Mouse (Mus musculus): Measurements from ENCODE around the gene Olfr1057. TPM values are rescaled to one million over a fixed set of nuclear protein-coding genes. Genes with fewer than 3 reads are reported as not detected.
"Not testable (repeated sequence)": the region's sequence is repeated elsewhere in the genome, so short reads cannot be mapped to it uniquely, and the experiment has no call there.

The Olfr1057 gene
- total RNA-seq (2021) = not detected
- long read RNA-seq = 0 reads

DNA sequence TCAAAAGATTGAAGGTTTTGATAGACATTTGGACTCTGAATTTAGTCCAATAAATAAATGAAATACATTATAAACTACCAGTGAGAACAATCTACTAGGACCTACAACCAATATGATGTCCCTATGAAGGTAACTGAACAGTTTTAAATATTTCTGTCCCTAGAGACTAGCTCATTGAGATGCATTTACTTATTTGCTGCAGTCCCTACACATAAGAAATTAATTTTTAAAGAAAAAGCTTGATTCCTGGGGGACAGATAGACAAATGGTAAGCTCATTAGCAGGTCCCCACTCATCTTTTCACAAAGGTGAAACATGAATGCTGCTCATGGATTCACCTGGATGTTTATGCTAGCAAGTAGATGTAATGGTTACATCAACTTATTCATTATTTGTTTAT, at the start of gene Olfr1057:
TSS of gene Olfr1057 (minus strand) at position 101 of the 400 bp plus-strand sequence.
- DNase-seq (ENCODE audit: low spot score in 2 of 2) = no peak

DNA sequence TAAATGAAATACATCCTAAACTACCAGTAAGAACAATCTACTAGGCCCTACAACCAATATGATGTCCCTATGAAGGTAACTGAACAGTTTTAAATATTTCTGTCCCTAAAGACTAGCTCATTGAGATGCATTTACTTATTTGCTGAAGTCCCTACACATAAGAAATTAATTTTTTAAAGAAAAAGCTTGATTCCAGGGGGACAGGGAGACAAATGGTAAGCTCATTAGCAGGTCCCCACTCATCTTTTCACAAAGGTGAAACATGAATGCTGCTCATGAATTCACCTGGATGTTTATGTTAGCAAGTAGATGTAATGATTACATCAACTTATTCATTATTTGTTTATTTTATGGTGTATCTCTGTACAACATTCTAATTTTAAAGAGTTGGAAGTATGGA, 48.5 kb upstream of the Olfr1057 start, which contains the start of gene Olfr1062:
TSS of gene Olfr1062 (minus strand) at position 101 of the 400 bp plus-strand sequence.
- not testable (repeated sequence) for DNase-seq (ENCODE audit: low spot score in 2 of 2)

DNA sequence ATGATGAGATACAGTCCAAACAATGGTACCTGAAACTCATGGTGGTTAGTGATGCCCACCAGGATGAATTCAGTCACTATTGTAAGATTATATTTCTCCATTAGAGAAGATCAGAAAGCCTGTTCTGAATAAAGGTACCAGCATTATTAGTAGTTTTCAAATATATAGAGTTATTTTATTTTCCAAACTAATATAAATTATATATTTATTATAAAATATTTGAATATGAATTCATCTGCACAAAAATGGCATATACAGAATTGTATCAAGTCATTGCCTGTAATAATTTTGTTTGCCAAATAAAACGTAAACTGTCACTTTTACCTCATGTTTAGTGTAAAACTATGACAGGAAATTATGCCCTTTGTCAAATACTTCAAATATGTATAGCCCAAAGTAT, 35.8 kb upstream of the Olfr1057 start, which contains the start of gene Olfr1061:
TSS of gene Olfr1061 (minus strand) at position 101 of the 400 bp plus-strand sequence.
- no peak for DNase-seq (ENCODE audit: low spot score in 2 of 2)

DNA sequence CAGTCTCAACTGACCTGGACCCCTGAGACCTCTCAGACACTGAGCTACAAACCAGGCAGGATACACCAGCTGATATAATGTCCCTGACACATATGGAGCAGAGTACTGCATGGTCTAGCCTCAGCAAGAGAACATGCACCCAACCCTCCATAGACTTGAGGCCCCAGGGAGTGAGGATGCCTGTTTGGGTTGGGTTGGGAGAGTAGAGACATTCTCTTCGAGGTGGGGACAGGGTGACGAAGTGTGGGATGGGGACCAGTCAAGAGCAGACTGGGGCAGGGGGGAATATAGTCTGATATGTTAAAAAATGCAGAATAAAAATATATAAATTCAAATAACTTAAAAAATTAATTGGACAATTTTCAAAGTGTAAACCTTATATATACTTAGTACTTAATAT, 16.9 kb upstream of the Olfr1057 start:
- DNase-seq (ENCODE audit: low spot score in 2 of 2) = no peak

DNA sequence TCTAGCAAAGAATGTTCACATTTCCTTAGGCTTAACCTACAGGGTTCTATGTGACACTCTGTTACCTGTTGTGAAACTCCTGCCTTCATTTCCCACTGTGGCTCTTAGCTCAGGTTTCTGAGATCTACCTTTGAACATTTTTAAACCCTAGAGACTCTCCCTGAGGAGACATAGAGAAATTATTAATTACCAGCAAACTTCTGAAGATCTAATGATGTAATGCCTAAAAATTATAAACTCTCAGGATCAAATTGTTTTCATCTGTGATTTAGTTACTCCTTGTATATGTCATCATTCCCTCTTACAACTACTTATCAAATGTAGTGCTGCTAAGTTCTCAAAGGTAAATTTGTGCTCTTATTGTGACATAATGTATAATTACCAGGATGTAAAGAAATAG, 10.3 kb upstream of the Olfr1057 start, which contains the start of gene Olfr1058:
TSS of gene Olfr1058 (minus strand) at position 101 of the 400 bp plus-strand sequence.
- not testable (repeated sequence) for DNase-seq (ENCODE audit: low spot score in 2 of 2)

DNA sequence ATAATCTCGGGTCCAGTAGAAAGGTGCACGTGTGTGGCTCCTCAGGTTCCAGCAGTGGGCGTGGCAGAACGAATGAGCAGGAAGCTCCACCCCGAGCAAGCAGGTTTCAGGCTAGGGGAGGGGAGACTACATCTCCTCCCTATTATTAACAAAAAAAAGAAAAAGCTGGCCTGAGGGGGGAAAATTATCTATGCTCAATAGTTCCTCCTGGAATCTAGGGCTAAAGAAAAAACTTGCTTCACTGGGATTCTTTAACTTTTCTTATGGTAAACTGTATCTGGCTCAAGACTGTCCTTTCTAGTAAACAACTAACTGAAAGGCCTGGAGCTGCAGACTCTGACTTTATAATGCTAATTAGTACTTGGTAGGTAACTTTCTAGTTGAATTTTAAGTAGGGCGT, 11.9 kb downstream of the Olfr1057 start:
- not testable (repeated sequence) for DNase-seq (ENCODE audit: low spot score in 2 of 2)

DNA sequence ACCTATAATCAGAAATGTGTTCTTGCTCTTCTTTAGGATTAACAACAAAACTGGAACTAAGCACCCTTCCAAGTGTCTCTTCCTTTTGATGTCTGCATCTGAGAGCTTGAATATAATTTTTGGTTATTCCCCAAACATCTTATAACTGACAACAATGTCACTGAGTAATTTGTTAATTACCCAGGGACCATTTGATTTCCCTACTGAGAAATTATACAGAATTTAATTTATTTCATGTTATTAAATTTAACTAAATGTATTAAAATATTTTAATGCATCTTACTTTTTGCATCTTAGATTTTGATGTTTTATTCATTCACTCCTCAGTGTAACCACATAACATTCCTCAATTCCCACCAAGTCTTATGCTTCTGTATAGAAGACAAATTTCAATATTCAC, 15.8 kb downstream of the Olfr1057 start, which contains the start of gene Olfr1056:
TSS of gene Olfr1056 (minus strand) at position 101 of the 400 bp plus-strand sequence.
- DNase-seq (ENCODE audit: low spot score in 2 of 2) = no peak

DNA sequence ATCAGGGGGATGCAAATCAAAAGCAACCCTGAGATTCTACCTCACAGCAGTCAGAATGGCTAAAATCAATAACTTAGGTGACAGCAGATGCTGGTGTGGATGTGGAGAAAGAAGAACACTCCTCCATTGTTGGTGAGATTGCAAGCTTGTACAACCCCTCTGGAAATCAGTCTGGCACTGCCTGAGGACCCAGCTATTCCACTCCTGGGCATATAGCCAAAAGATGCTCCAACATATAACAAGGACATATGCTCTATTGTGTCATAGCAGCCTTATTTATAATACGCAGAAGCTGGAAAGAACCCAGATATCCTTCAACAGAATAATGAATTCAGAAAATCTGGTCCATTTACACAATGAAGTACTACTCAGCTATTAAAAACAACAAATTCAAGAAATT, 26.4 kb downstream of the Olfr1057 start:
- peak; percentile 13 to 60 for DNase-seq (ENCODE audit: low spot score in 2 of 2)

DNA sequence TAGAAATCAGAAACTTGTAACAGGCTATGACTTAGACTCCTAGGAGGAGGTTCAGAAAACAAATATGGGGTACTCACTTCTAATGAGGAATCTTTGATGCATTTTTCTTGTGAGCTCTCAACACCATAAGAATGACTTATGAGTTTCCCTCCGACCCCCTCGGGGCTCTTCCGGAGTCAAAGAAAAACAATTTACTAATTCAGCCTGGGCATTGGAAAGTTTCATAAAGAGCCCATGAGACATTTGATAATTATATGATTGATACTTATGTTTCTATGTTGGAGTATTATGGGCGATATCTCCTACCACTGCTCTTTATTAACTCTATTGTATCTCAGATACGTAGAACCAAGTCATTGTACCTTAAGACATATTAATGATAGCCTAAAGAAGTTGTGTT, 28.0 kb downstream of the Olfr1057 start, which contains the start of gene Olfr1055:
TSS of gene Olfr1055 (minus strand) at position 101 of the 400 bp plus-strand sequence.
- DNase-seq (ENCODE audit: low spot score in 2 of 2) = no peak

DNA sequence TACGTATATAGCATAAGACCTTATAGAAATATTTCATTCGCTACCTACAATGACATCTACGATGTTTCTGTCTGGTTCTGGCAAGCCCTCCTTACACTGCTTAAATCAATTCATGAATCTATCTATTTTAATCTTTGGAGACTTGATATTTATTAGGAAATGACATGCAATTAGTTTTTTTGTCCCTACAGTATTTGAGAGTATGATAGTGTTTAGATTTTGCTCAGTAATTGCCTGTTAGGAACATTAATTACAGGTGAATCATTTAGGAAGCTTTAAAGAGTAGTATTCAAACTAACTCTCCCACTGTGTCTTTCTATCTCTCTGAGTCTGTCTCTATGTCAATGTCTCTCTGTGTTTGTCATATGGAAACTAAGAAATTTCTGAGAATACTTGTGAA, 42.9 kb downstream of the Olfr1057 start, which contains the start of gene Olfr1054:
TSS of gene Olfr1054 (minus strand) at position 101 of the 400 bp plus-strand sequence.
- DNase-seq (ENCODE audit: low spot score in 2 of 2) = no peak

Other genes starting within 250 kb of the Olfr1057 start
- gene Olfr1039, start 242.5 kb downstream of the Olfr1057 start, total RNA-seq (2021) = not detected
- gene Olfr1040, start 231.7 kb downstream of the Olfr1057 start, total RNA-seq (2021) = not detected
- not detected for gene Olfr1042, start 216.6 kb downstream of the Olfr1057 start, total RNA-seq (2021)
- not detected for gene Olfr1043, start 210.9 kb downstream of the Olfr1057 start, total RNA-seq (2021)
- not detected for gene Olfr1044, start 200.6 kb downstream of the Olfr1057 start, total RNA-seq (2021)
- gene Olfr52, start 192.7 kb downstream of the Olfr1057 start, total RNA-seq (2021) = not detected
- gene Olfr1045, start 175.4 kb downstream of the Olfr1057 start, total RNA-seq (2021) = not detected
- not detected for gene Olfr1046, start 159.1 kb downstream of the Olfr1057 start, total RNA-seq (2021)
- not detected for gene Olfr1047, start 147.0 kb downstream of the Olfr1057 start, total RNA-seq (2021)
- not detected for gene Olfr1048, start 138.1 kb downstream of the Olfr1057 start, total RNA-seq (2021)
- not detected for gene Olfr1049, start 120.1 kb downstream of the Olfr1057 start, total RNA-seq (2021)
- not detected for gene Olfr1051, start 99.3 kb downstream of the Olfr1057 start, total RNA-seq (2021)
- gene Olfr1052, start 85.9 kb downstream of the Olfr1057 start, total RNA-seq (2021) = not detected
- not detected for gene Olfr1053, start 63.1 kb downstream of the Olfr1057 start, total RNA-seq (2021)
- gene Olfr1054, start 43.0 kb downstream of the Olfr1057 start, total RNA-seq (2021) = not detected
- gene Olfr1055, start 28.1 kb downstream of the Olfr1057 start, total RNA-seq (2021) = not detected
- not detected for gene Olfr1056, start 15.9 kb downstream of the Olfr1057 start, total RNA-seq (2021)
- not detected for gene Olfr1058, start 10.2 kb upstream of the Olfr1057 start, total RNA-seq (2021)
- not detected for gene Olfr1061, start 35.7 kb upstream of the Olfr1057 start, total RNA-seq (2021)
- not detected for gene Olfr1062, start 48.4 kb upstream of the Olfr1057 start, total RNA-seq (2021)
- not detected for gene Olfr1065, start 72.2 kb upstream of the Olfr1057 start, total RNA-seq (2021)
- gene Olfr1066, start 77.9 kb upstream of the Olfr1057 start, total RNA-seq (2021) = not detected
- gene Olfr228, start 109.0 kb upstream of the Olfr1057 start, total RNA-seq (2021) = not detected
- not detected for gene Olfr1076, start 130.1 kb upstream of the Olfr1057 start, total RNA-seq (2021)
- gene Olfr1079, start 164.1 kb upstream of the Olfr1057 start, total RNA-seq (2021) = not detected
- gene Olfr1080, start 179.8 kb upstream of the Olfr1057 start, total RNA-seq (2021) = not detected
- gene Olfr1082, start 220.6 kb upstream of the Olfr1057 start, total RNA-seq (2021) = not detected

All from layer of hippocampus, adult 18-20 months (tissue).